Mouse (Mus musculus): ENCODE results near the gene Tmem219.

Gene Tmem219

DNA sequence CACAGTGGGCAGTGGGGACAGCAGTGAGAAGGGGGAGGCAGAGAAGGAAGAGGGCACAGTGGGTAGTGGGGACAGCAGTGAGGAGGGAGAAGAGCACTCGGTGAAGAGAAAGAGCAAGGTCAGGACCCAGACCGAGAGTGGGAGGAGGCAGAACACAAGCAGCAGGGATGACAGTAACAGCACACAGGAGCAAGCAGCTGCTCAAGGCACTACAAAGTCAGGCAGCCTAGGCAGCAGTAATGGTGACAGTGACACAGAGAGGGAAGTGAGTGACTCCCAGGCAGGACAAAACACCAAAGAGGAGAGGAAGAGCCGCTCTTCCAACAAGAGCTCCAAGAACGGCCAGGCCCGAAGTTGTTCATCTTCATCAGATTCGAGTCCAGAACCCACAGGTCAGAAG, 58.9 kb downstream of the Tmem219 start:
- H3K4me1 ChIP-seq (replicated peaks; ENCODE audit: low read depth, low read length): peaks cover 85% of the 10 kb centered on the region
- TF ChIP-seq NANOG (IDR thresholded peaks at IDR 0.05; ENCODE audit: borderline replicate concordance, low read length) (no peak), CTCF (conservative IDR thresholded peaks at IDR 0.05; ENCODE audit: low read length) (no peak)
- peak overlapping the region; percentile 95 for H3K4me3 ChIP-seq (replicated peaks; ENCODE audit: low read length)
- no peaks in the 10 kb centered on the region for H3K27me3 ChIP-seq (ENCODE audit: insufficient read depth, low read length)
- H3K9me3 ChIP-seq (ENCODE audit: low read length): peaks cover 6% of the 10 kb centered on the region
- H3K36me3 ChIP-seq (ENCODE audit: insufficient read depth, low read length): peaks cover 84% of the 10 kb centered on the region

DNA sequence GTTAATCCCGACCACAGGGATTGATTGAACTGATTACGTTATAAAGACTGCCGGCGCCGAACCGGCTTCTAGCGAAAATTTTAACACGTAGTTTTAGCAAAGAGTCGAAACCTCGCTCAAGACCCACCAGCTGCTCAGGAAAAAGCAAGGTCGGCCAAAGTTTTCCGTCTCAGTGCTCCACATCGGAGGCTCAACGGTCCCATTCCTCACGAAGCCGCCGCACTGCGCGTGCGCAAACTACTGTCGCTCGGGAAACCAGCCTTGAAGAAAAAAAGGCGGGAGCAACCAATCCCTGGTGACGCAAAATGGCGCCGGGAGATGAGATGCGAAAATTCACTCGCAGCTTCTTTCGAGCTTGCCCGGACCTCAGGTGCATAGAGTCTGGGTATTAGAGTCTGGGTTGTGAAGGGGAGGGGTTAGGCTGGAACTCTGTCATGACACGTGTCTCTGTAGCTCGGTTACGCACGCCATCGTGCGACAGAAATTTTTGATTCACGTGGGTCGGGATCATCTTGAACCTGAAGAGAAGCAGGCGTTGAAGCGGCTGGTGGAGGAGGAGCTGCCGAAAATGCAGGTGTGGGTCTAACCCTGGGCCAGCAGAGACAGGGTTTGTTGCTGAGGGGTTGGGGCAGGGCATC, 60.5 kb downstream of the Tmem219 start, which contains the start of gene Ino80e:
TSS of gene Ino80e (minus strand) at position 231 of the 638 bp plus-strand sequence.
- peak within 1 kb of the TSS; percentile 95 for H3K4me3 ChIP-seq (replicated peaks; ENCODE audit: low read length)
- H3K4me1 ChIP-seq (replicated peaks; ENCODE audit: low read depth, low read length): peaks cover 85% of the 10 kb centered on the region
- peaks cover 83% of the 10 kb centered on the region for H3K36me3 ChIP-seq (ENCODE audit: insufficient read depth, low read length)
- TF ChIP-seq CTCF (conservative IDR thresholded peaks at IDR 0.05; ENCODE audit: low read length): no peak
- no peak for TF ChIP-seq NANOG (IDR thresholded peaks at IDR 0.05; ENCODE audit: borderline replicate concordance, low read length)
- no peak for TF ChIP-seq POU5F1 (IDR thresholded peaks at IDR 0.05; ENCODE audit: borderline replicate concordance, low read length)
- H3K9me3 ChIP-seq (ENCODE audit: low read length): peaks cover 6% of the 10 kb centered on the region
- H3K27me3 ChIP-seq (ENCODE audit: insufficient read depth, low read length): no peaks in the 10 kb centered on the region

DNA sequence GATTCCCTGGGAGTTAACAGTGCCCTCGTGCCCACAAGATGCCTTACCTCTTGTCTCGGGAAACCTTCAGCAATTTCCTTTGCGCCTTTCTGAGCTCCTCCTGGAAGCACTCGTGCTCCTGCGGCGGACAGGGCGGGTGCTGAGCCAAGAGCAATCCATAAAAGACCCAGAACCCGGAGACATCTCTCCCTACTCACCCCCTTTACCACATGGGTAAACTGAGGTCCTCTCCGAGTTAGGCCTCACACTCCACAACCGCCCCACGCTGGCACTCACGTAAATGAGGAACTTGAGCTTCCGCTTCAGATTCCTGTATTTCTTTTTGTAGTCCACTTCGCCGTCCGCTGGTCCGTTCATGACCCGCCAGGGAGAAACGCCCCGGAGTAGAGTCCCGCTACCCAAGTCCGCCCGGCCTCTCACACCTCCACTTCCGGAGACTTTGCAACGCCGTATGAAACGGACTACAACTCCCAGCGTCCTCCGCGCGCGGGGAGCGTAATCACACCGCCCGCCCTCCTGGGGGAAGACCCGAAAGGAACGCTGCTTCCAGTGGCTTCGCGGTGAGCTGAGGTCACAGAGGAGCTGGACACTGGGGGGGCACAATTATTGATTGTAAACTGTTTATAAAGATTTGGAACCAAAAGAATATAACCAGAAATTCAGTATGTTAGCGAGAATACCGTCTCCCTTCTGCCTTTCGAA, 61.1 kb downstream of the Tmem219 start, which contains the start of gene Hirip3:
TSS of gene Hirip3 (plus strand) at position 544 of the 702 bp plus-strand sequence.
- H3K27me3 ChIP-seq (ENCODE audit: insufficient read depth, low read length): no peaks in the 10 kb centered on the region
- H3K4me1 ChIP-seq (replicated peaks; ENCODE audit: low read depth, low read length): peaks cover 85% of the 10 kb centered on the region
- H3K9me3 ChIP-seq (ENCODE audit: low read length): peaks cover 6% of the 10 kb centered on the region
- no peak for TF ChIP-seq NANOG (IDR thresholded peaks at IDR 0.05; ENCODE audit: borderline replicate concordance, low read length)
- H3K36me3 ChIP-seq (ENCODE audit: insufficient read depth, low read length): peaks cover 83% of the 10 kb centered on the region
- peak within 1 kb of the TSS; percentile 95 for H3K4me3 ChIP-seq (replicated peaks; ENCODE audit: low read length)

DNA sequence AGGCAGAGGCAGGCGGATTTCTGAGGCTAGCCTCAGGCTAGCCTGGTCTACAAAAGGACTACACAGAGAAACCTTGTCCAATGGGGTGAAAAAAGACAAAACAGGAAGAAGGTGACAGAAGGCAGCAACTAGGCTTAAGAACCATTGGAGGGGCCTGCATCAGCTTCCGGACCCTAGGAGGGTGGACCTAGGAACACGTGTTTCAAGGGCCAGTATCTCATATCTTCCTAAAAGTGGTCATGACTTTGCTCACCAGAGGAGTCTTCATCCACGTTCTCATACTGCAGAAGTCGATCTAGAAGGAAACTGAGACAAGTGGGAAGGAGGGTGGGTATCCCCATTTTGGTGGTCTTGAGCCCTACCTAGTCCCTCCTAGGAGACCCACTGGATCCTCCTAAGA, 61.7 kb downstream of the Tmem219 start:
- H3K9me3 ChIP-seq (ENCODE audit: low read length): peaks cover 6% of the 10 kb centered on the region
- TF ChIP-seq NANOG (IDR thresholded peaks at IDR 0.05; ENCODE audit: borderline replicate concordance, low read length): no peak
- no peaks in the 10 kb centered on the region for H3K27me3 ChIP-seq (ENCODE audit: insufficient read depth, low read length)
- H3K36me3 ChIP-seq (ENCODE audit: insufficient read depth, low read length): peaks cover 83% of the 10 kb centered on the region
- H3K4me1 ChIP-seq (replicated peaks; ENCODE audit: low read depth, low read length): peaks cover 85% of the 10 kb centered on the region
- H3K4me3 ChIP-seq (replicated peaks; ENCODE audit: low read length): peak overlapping the region; percentile 95

DNA sequence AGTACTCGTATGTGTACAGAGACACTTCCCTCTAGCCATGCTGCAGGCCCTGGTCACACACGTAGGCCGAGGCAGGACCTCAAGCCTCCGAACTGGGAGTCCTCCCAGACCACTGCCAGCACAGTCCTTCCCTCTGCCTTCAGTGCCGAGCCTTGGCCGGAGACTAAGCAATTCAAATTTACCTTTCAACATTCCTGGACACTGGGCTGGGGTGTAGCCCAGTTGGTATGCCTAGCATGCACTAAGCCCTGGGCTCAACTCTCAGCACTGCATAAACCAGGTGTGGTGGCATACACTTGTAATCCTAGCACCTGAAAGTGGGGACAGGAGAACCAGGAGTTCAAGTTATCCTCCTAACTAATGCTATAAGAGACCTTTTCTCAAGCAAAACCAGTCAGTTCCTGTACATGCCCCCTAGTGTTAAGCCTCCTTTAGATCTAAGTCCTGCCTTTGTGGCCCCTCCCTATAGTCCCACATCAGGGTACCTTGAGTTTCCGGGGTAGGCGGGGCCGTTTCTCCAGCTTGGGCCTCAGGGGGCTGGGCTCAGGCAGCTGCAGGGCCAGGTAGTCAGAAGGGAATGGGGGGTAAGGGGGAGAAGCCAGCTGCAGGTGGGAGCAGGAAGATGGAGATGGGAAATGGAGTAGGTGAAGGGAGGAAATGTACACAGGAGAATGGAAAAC, 65.8 kb downstream of the Tmem219 start:
- Histone ChIP-seq H3K4me3 (replicated peaks; ENCODE audit: low read length) (peak overlapping the region; percentile 39), H3K36me3 (ENCODE audit: insufficient read depth, low read length) (peaks cover 93% of the 10 kb centered on the region), H3K27me3 (ENCODE audit: insufficient read depth, low read length) (no peaks in the 10 kb centered on the region), H3K4me1 (replicated peaks; ENCODE audit: low read depth, low read length) (peaks cover 93% of the 10 kb centered on the region), H3K9me3 (ENCODE audit: low read length) (no peaks in the 10 kb centered on the region)
- TF ChIP-seq NANOG (IDR thresholded peaks at IDR 0.05; ENCODE audit: borderline replicate concordance, low read length) (no peak), POU5F1 (IDR thresholded peaks at IDR 0.05; ENCODE audit: borderline replicate concordance, low read length) (no peak), CTCF (conservative IDR thresholded peaks at IDR 0.05; ENCODE audit: low read length) (no peak; the same call in 1 of the 2 replicates)

DNA sequence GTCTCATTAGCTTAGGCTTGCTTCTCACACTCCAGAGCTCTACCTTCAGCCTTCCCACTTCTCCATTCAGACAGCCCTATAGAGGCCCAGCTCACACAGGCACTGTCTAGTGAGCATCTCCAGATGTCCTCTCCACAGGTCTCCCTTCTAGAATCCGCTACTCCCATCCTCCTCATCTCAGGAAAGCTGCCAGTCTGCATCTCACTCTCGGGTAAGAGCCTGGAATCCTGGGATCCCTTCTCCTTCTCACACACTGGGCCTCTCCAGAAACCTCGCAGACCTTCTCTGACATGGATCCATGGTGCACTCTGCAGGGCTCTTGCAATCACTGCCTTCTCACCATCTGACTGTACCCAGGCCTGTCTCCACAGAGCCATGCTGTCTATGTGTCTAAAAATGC, 67.1 kb downstream of the Tmem219 start:
- no peak for TF ChIP-seq NANOG (IDR thresholded peaks at IDR 0.05; ENCODE audit: borderline replicate concordance, low read length)
- no peak for TF ChIP-seq POU5F1 (IDR thresholded peaks at IDR 0.05; ENCODE audit: borderline replicate concordance, low read length)
- no peak for TF ChIP-seq CTCF (conservative IDR thresholded peaks at IDR 0.05; ENCODE audit: low read length)

DNA sequence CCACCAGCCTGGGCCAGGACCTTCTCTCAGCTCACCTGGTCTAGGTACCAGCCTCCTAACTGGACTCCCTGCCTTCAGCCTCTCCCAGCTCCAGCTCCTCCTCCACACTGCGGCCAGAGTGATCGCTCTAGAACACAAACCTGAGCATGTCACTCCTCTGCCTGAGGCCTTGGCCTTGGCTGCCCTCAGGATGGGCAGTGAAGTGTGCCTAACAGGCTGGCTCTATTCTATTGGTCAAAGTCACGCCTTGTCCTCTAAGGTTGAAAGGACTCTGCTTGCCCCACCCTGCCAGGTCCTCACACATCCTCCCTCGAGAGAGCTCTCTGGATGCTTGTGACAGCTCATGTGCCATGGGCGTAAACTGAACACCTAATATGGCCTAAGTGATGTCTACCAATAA, 69.3 kb downstream of the Tmem219 start:
- Histone ChIP-seq H3K9me3 (ENCODE audit: low read length) (no peaks in the 10 kb centered on the region), H3K36me3 (ENCODE audit: insufficient read depth, low read length) (peaks cover 91% of the 10 kb centered on the region), H3K4me1 (replicated peaks; ENCODE audit: low read depth, low read length) (peaks cover 91% of the 10 kb centered on the region), H3K4me3 (replicated peaks; ENCODE audit: low read length) (no peak overlapping the region; the same call in 1 of the 2 replicates), H3K27me3 (ENCODE audit: insufficient read depth, low read length) (peaks cover 19% of the 10 kb centered on the region)
- no peak for TF ChIP-seq POU5F1 (IDR thresholded peaks at IDR 0.05; ENCODE audit: borderline replicate concordance, low read length)
- no peak for TF ChIP-seq CTCF (conservative IDR thresholded peaks at IDR 0.05; ENCODE audit: low read length)
- no peak for TF ChIP-seq NANOG (IDR thresholded peaks at IDR 0.05; ENCODE audit: borderline replicate concordance, low read length)

More for the DNA sequence above, 67.1 kb downstream of the Tmem219 start:
- no peaks in the 10 kb centered on the region for H3K27me3 ChIP-seq (ENCODE audit: insufficient read depth, low read length)
- H3K4me3 ChIP-seq (replicated peaks; ENCODE audit: low read length): peak overlapping the region; percentile 39
- H3K4me1 ChIP-seq (replicated peaks; ENCODE audit: low read depth, low read length): peaks cover 99% of the 10 kb centered on the region
- no peaks in the 10 kb centered on the region for H3K9me3 ChIP-seq (ENCODE audit: low read length)
- H3K36me3 ChIP-seq (ENCODE audit: insufficient read depth, low read length): peaks cover 99% of the 10 kb centered on the region

DNA sequence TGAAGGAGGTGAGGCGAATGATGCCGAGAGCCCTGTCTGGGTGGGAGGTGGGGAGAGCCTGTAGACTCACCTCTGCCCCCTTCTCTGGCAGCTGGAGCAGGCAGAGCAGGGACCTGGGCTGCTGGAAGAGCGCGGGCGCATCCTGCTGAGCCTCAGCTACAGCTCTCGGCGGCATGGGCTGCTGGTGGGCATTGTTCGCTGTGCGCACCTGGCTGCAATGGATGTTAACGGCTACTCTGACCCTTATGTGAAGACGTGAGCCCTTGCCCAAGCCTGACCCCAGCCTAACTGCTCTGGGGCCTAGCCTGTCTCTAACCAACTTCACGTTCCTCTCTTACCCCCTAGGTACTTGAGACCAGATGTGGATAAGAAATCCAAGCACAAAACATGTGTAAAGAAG, 71.5 kb downstream of the Tmem219 start:
- no peaks in the 10 kb centered on the region for H3K9me3 ChIP-seq (ENCODE audit: low read length)
- peaks cover 82% of the 10 kb centered on the region for H3K4me1 ChIP-seq (replicated peaks; ENCODE audit: low read depth, low read length)
- TF ChIP-seq POU5F1 (IDR thresholded peaks at IDR 0.05; ENCODE audit: borderline replicate concordance, low read length): no peak
- peaks cover 32% of the 10 kb centered on the region for H3K27me3 ChIP-seq (ENCODE audit: insufficient read depth, low read length)
- H3K4me3 ChIP-seq (replicated peaks; ENCODE audit: low read length): peak overlapping the region; percentile 20; the same call in 1 of the 2 replicates
- peaks cover 70% of the 10 kb centered on the region for H3K36me3 ChIP-seq (ENCODE audit: insufficient read depth, low read length)

Measured in E14TG2a.4 (cell line).